Mouse (Mus musculus) central nervous system, embryonic 11.5 days (tissue): Measurements from ENCODE around the gene Prss36. TPM values are rescaled to one million over a fixed set of nuclear protein-coding genes. Genes with fewer than 3 reads are reported as not detected.

Experiments used
- polyA plus RNA-seq: library from polyadenylated mRNA; depleted of rRNA; stranded (reverse); fragments of >200 nt; gene quantifications from 2 replicates; pipeline ENCODE4 v1.2.3, GENCODE M21; 2012; rRNA removed

Prss36 gene
- 8.6 and 8.8 TPM in 2 replicates for polyA plus RNA-seq

DNA sequence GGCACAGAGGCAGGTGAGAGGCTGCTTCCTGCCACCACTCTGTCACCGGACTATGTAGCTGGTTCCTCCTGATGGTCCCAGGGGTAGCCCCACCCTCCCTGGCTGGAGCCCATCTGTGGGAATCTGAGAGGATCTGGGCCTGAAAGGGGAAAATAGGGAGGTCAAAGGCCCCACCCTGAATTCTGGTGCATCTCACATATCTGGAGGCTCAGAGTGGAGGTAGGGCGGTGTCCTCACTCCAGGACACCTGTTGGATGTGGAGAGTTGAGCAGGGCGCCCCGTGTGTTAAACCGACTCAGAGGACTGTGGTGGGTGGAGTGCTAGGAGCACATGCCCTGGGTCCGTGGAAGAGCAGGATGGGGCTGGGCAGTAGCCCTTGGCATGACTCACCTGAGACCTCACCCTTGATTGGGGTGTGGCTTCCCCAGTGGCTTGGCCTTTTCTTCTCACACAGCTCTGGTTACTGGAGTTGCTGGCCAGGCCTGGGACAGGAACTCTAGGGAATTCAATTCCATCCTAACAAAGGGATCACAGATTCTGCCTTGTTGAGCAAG, at the start of gene Prss36:
TSS of gene Prss36 (minus strand) at position 256 of the 554 bp plus-strand sequence.

DNA sequence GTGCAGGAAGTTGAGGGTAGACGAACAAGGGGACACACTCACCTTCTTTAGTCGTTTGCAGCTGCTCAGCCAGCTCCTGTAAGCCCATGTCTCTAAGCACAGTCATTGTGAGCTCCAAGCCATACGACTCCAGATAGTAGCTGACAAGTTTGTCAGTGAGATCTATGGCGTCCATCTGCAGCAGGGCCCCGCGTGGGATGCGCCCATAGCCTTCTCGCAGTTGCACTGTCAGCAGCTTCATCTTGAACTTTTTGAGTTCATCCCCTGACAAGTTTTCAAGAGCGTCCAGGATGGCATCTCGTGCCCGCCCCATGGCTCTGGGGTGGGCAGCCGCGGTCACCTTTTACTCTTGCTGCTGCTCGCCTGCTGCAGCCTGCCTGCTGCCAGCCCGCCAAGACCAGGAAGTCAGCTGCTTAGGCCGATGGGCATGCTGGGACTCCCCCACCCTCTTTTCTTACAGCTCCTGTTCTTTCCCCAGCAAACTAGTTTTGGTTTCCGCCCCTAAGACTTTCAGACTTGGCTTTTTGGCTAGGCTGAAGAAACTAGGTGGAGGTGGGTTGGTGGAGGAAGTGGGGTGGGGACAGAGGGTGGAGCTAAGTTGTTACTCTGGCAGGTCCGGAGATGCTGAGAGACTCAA, 46.9 kb upstream of the Prss36 start, which contains the start of gene Pycard:
TSS of gene Pycard (minus strand) at position 527 of the 637 bp plus-strand sequence.

GRCm38 (mm10) chr7:127967004-127967921, 20.7 kb upstream of the Prss36 start, which contains the start of gene Fus:
Gene Fus, plus strand, starts transcription at chr7:127967457.

DNA sequence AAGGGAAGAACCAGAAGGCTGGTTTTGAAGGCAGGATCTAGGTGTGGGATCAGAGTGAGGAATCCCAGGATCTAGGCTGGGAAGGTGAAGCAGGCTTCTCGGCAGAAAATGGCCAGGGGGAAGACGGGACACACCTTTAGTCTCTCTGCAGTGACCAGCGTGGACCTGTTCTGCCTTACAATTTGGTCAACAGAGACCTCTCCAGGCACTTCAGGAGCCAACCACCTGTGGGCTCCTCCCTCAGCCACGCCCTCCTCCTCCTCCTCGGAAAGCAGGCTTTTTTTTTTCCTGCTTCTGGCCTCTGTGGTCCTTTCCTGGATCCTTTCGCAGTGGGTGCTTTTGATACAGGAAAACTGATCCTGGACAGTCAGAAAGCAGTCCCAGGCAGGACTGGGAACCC, 16.6 kb downstream of the Prss36 start, which contains the start of gene Prss8:
TSS of gene Prss8 (minus strand) at position 182 of the 400 bp plus-strand sequence.

DNA sequence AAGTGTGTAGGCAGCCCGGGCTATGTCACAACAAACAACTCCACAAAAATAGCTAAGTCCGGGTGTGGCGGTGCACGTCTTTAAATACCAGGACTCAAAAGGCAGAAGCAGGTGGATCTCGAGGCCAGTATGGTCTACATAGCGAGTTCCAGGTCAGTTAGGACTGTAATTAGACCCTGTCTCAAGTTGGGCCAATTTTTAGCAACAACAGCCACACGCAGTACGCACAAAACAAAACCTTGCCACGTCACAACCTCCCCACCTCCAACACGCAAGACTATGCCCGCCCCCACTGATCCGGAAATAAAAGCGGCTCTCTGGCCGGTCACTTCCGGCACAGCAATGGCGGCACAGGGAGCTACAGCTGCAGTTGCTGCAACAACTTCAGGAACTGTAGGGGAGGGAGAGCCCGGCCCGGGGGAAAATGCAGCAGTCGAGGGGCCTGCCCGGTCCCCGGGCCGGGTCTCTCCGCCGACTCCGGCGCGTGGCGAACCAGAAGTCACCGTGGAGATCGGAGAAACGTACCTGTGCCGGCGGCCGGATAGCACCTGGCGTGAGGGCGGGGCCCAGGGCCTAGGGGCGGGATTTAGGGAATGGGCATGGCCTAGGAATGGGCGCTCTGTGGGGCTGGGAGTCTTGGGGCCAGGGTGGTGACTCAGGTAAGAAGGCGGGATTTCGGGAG, 34.2 kb downstream of the Prss36 start, which contains the start of gene Kat8:
TSS of gene Kat8 (plus strand) at position 327 of the 682 bp plus-strand sequence.

GRCm38 (mm10) chr7:127903971-127904796, 42.3 kb downstream of the Prss36 start, which contains the start of gene Bckdk:
Gene Bckdk, plus strand, starts transcription at chr7:127904082.

DNA sequence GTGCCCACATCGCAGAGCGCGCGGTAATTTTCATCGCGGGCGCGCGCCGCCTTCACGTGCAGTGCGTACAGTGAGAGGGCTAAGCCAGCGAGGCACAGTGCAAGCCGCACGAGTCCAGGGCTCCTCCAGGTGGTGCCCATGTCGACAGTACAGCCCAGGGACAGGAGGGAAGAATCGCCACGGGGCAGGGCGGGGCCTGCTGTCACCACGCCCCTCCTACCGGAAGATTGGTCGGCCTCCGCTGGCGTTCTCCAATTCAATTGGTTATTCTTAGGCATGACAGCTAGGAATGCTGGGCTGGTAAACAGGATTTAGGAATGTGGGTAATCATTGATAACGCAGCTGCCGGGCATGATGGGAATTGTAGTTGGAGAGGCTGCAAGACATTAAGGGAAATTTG, 51.1 kb downstream of the Prss36 start, which contains the start of the genes Gm21974 and Vkorc1:
TSS of gene Gm21974 (minus strand) at position 13 of the 400 bp plus-strand sequence.
TSS of gene Vkorc1 (minus strand) at position 176 of the 400 bp plus-strand sequence.

GRCm38 (mm10) chr7:127890798-127891197, 55.7 kb downstream of the Prss36 start, which contains the start of gene Prss53:
Gene Prss53, minus strand, starts transcription at chr7:127890970.

Other genes starting within 250 kb of the Prss36 start
- 60.0 and 95.8 TPM in 2 replicates for gene Bcl7c, start 237.8 kb downstream of the Prss36 start, polyA plus RNA-seq
- gene Ctf1, start 234.0 kb downstream of the Prss36 start, polyA plus RNA-seq, result 11.5 and 13.9 TPM in 2 replicates
- gene Ctf2, start 214.6 kb downstream of the Prss36 start, polyA plus RNA-seq, result not detected in 2 replicates
- gene Fbxl19, start 202.2 kb downstream of the Prss36 start, polyA plus RNA-seq, result 84.5 and 155 TPM in 2 replicates
- 6.3 and 10.3 TPM in 2 replicates for gene Orai3, start 176.9 kb downstream of the Prss36 start, polyA plus RNA-seq
- 26.7 and 29.9 TPM in 2 replicates for gene Setd1a, start 170.1 kb downstream of the Prss36 start, polyA plus RNA-seq
- 0.63 and 11.8 TPM in 2 replicates for gene Gm49388, start 161.1 kb downstream of the Prss36 start, polyA plus RNA-seq
- 8.7 and 16.1 TPM in 2 replicates for gene Hsd3b7, start 146.1 kb downstream of the Prss36 start, polyA plus RNA-seq
- 69.6 and 99.1 TPM in 2 replicates for gene Stx4a, start 122.4 kb downstream of the Prss36 start, polyA plus RNA-seq
- gene Stx1b, start 122.2 kb downstream of the Prss36 start, polyA plus RNA-seq, result 36.0 and 46.5 TPM in 2 replicates
- 26.7 and 27.5 TPM in 2 replicates for gene Zfp646, start 70.5 kb downstream of the Prss36 start, polyA plus RNA-seq
- 16.2 and 20.9 TPM in 2 replicates for gene Zfp668, start 69.9 kb downstream of the Prss36 start, polyA plus RNA-seq
- 1.2 and 1.6 TPM in 2 replicates for gene Prss53, start 55.8 kb downstream of the Prss36 start, polyA plus RNA-seq
- gene Gm21974, start 51.3 kb downstream of the Prss36 start, polyA plus RNA-seq, result not detected in 2 replicates
- gene Vkorc1, start 51.1 kb downstream of the Prss36 start, polyA plus RNA-seq, result 36.5 and 56.2 TPM in 2 replicates
- gene Bckdk, start 42.6 kb downstream of the Prss36 start, polyA plus RNA-seq, result 37.4 and 59.5 TPM in 2 replicates
- 45.6 and 52.9 TPM in 2 replicates for gene Kat8, start 34.2 kb downstream of the Prss36 start, polyA plus RNA-seq
- 1.0 and 3.1 TPM in 2 replicates for gene Prss8, start 16.6 kb downstream of the Prss36 start, polyA plus RNA-seq
- gene Fus, start 20.7 kb upstream of the Prss36 start, polyA plus RNA-seq, result 824 and 846 TPM in 2 replicates
- gene Pycard, start 47.1 kb upstream of the Prss36 start, polyA plus RNA-seq, result 7.1 and 10.2 TPM in 2 replicates
- gene Trim72, start 57.2 kb upstream of the Prss36 start, polyA plus RNA-seq, result 1.1 and 1.6 TPM in 2 replicates
- gene Itgam, start 115.9 kb upstream of the Prss36 start, polyA plus RNA-seq, result 0.91 and 2.4 TPM in 2 replicates
- gene Gm49368, start 116.0 kb upstream of the Prss36 start, polyA plus RNA-seq, result 0.01 TPM in 1 of 2 replicates, not detected in the other
- gene Itgax, start 182.8 kb upstream of the Prss36 start, polyA plus RNA-seq, result 0.02 and 0.04 TPM in 2 replicates
- not detected in 2 replicates for gene Itgad, start 207.7 kb upstream of the Prss36 start, polyA plus RNA-seq